Mouse (Mus musculus): ENCODE measurements around the gene Gm9611. TPM values are rescaled to one million over a fixed set of nuclear protein-coding genes. Genes with fewer than 3 reads are reported as not detected.
"Not testable (repeated sequence)": the region's sequence is repeated elsewhere in the genome, so short reads cannot be mapped to it uniquely, and the experiment has no call there.

Gm9611 gene
- polyA plus RNA-seq (2015; fragmentation: Nextera tagmentation; extraction: Ambion mirVana), result not detected in 2 replicates

DNA sequence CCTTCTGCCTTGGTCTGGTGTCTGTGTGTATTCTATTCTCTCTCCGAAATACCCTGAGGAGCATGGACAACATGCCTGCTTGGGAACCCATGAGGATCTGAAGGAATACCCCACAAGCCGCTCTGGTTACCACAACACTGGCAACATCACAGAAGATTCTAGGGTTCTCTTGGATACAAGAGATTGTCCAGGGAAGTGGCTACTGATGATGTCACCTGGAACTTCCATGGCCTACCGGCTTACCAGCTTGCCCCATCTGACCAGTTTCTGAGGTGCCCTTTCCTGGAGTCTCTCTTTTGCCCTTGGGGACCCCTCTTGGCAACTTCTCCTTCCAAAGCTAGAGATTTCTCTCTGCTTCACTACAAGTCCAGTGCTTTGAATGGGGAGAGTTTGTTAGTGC lies at the start of gene Gm9611:
Gene Gm9611, minus strand, starts transcription at position 101 of the 400 bp plus-strand sequence.
- H3K4me3 ChIP-seq; ATAC-seq (replicated peaks); H3K27ac ChIP-seq (replicated peaks); H3K4me2 ChIP-seq (replicated peaks); H3K27me3 ChIP-seq; H3K4me1 ChIP-seq; H3K9ac ChIP-seq (replicated peaks); H3K9me3 ChIP-seq; H3K36me3 ChIP-seq: not testable (repeated sequence)
- WGBS, result 78% methylated on average over 1 of the region's 3 CpGs

DNA sequence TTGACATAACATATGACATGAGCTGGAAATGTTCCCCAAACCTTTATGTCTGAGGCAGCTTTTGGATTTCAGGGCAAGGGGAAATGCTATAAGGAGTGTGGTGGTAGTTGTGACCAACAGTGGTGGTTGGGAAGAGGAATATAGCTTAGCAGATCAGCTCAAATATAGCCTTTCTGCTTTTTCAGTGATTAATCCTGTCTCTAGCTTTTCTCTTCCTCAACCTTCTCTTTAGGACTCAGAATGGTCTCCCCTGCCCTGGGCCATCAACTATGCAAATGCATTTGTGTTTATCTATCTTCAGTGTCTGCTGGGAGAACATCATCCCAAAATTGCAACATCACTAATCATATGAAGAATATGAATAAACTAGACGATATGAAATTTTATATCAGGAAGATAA lies 12.8 kb upstream of the Gm9611 start, which contains the start of gene Gm7995:
Gene Gm7995, plus strand, starts transcription at position 301 of the 400 bp plus-strand sequence.
- H3K4me3 ChIP-seq; ATAC-seq (replicated peaks); H3K4me1 ChIP-seq; H3K36me3 ChIP-seq; H3K27ac ChIP-seq (replicated peaks); H3K9ac ChIP-seq (replicated peaks); H3K27me3 ChIP-seq; H3K9me3 ChIP-seq; H3K4me2 ChIP-seq (replicated peaks): not testable (repeated sequence)
- no CpG with 5 or more reads among the region's 1 CpGs for WGBS

DNA sequence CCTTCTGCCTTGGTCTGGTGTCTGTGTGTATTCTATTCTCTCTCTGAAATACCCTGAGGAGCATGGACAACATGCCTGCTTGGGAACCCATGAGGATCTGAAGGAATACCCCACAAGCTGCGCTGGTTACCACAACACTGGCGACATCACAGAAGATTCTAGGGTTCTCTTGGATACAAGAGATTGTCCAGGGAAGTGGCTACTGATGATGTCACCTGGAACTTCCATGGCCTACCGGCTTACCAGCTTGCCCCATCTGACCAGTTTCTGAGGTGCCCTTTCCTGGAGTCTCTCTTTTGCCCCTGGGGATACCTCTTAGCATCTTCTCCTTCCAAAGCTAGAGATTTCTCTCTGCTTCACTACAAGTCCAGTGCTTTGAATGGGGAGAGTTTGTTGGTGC lies 37.2 kb downstream of the Gm9611 start, which contains the start of gene Gm17026:
Gene Gm17026, minus strand, starts transcription at position 101 of the 400 bp plus-strand sequence.
- not testable (repeated sequence) for H3K36me3 ChIP-seq; H3K4me1 ChIP-seq; H3K9me3 ChIP-seq; H3K27ac ChIP-seq (replicated peaks); H3K9ac ChIP-seq (replicated peaks); ATAC-seq (replicated peaks); H3K4me3 ChIP-seq; H3K4me2 ChIP-seq (replicated peaks); H3K27me3 ChIP-seq
- 88% methylated on average over 1 of the region's 3 CpGs for WGBS

Small RNA genes within 50 kb of the gene (microRNA-seq; reads per million reads assigned to microRNA genes)
- gene Gm25208, result not detected
- gene Gm25892, result not detected

Other genes with a start within 250 kb of the Gm9611 start
- not detected in 2 replicates for gene Gm7951, start 180.0 kb downstream of the Gm9611 start, polyA plus RNA-seq (2015; fragmentation: Nextera tagmentation; extraction: Ambion mirVana)
- gene Gm17027, start 134.7 kb downstream of the Gm9611 start, polyA plus RNA-seq (2015; fragmentation: Nextera tagmentation; extraction: Ambion mirVana), result not detected in 2 replicates
- not detected in 2 replicates for gene Gm3573, start 106.6 kb downstream of the Gm9611 start, polyA plus RNA-seq (2015; fragmentation: Nextera tagmentation; extraction: Ambion mirVana)
- not detected in 2 replicates for gene Gm17026, start 37.3 kb downstream of the Gm9611 start, polyA plus RNA-seq (2015; fragmentation: Nextera tagmentation; extraction: Ambion mirVana)
- not detected in 2 replicates for gene Gm7995, start 12.9 kb upstream of the Gm9611 start, polyA plus RNA-seq (2015; fragmentation: Nextera tagmentation; extraction: Ambion mirVana)
- gene Gm8005, start 142.3 kb upstream of the Gm9611 start, polyA plus RNA-seq (2015; fragmentation: Nextera tagmentation; extraction: Ambion mirVana), result not detected in 2 replicates
- not detected in 2 replicates for gene Gm8011, start 166.5 kb upstream of the Gm9611 start, polyA plus RNA-seq (2015; fragmentation: Nextera tagmentation; extraction: Ambion mirVana)
- not detected in 2 replicates for gene Gm8020, start 205.0 kb upstream of the Gm9611 start, polyA plus RNA-seq (2015; fragmentation: Nextera tagmentation; extraction: Ambion mirVana)
- not detected in 2 replicates for gene Gm8024, start 226.9 kb upstream of the Gm9611 start, polyA plus RNA-seq (2015; fragmentation: Nextera tagmentation; extraction: Ambion mirVana)

All from forebrain, embryonic 15.5 days (tissue).